Mouse (Mus musculus) CH12.LX (cell line): ENCODE data around the gene Nck2. TPM values are rescaled to one million over a fixed set of nuclear protein-coding genes. Genes with fewer than 3 reads are reported as not detected.
"Not testable (repeated sequence)": the region's sequence is repeated elsewhere in the genome, so short reads cannot be mapped to it uniquely, and the experiment has no call there.

Experiments used
- DNase-seq: peaks from one replicate; pipeline ENCODE4 v3.0.0-alpha.2; 2013; ENCODE audit errors: extremely low read depth
- H3K27ac ChIP-seq: 2 replicates; pipeline ENCODE4 v1.5.1; 2012; ENCODE audit warnings: low read depth, mild to moderate bottlenecking, control low read depth, moderate library complexity; ENCODE audit not compliant: insufficient read depth
- H3K27me3 ChIP-seq: replicated peaks from 2 replicates; pipeline ENCODE3; 2012; ENCODE audit warnings: inconsistent platforms
- H3K36me3 ChIP-seq, 2 experiments: replicated peaks in 1 of 2; 2 replicates each; pipeline versions ENCODE3 to v1.6.1; 2012; ENCODE audit warnings: inconsistent platforms in 1 of 2, low read length in 1 of 2, mild to moderate bottlenecking in 1 of 2, mixed read lengths in 1 of 2, moderate library complexity in 1 of 2; ENCODE audit not compliant: control insufficient read depth in 1 of 2, insufficient read depth in 1 of 2
- H3K4me1 ChIP-seq, 2 experiments: 2 replicates each; pipeline ENCODE4 v1.6.1; 2012; ENCODE audit warnings: inconsistent platforms in 1 of 2, moderate library complexity in 1 of 2; ENCODE audit not compliant: insufficient read depth in 2 of 2, control insufficient read depth in 1 of 2
- H3K4me2 ChIP-seq: 2 replicates; pipeline ENCODE4 v1.6.1; 2012; ENCODE audit warnings: low read depth, mild to moderate bottlenecking, control low read depth; ENCODE audit not compliant: poor library complexity, insufficient read depth, severe bottlenecking
- H3K4me3 ChIP-seq, 3 experiments: fragments of 150-350 bp in 1 of 3; sonication (generic) in 1 of 3; replicated peaks in 1 of 3; 2 replicates each; pipeline versions ENCODE3 to v1.5.1; 2011 to 2012; ENCODE audit warnings: low read depth in 2 of 3, low read length in 2 of 3, mild to moderate bottlenecking in 2 of 3, moderate library complexity in 2 of 3, control low read depth in 1 of 3, improper control_type of control experiment in 1 of 3, inconsistent platforms in 1 of 3, mixed read lengths in 1 of 3; ENCODE audit not compliant: poor library complexity in 1 of 3
- H3K79me2 ChIP-seq: replicated peaks from 2 replicates; pipeline ENCODE4 v1.6.1; 2012; ENCODE audit warnings: mild to moderate bottlenecking, moderate library complexity; ENCODE audit not compliant: control insufficient read depth, poor library complexity, insufficient read depth, severe bottlenecking; ENCODE audit errors: extremely low read depth
- H3K9ac ChIP-seq: 2 replicates; pipeline ENCODE4 v1.6.1; 2012; ENCODE audit warnings: low read depth, mild to moderate bottlenecking, control low read depth, moderate library complexity; ENCODE audit not compliant: insufficient read depth
- H3K9me3 ChIP-seq: replicated peaks from 2 replicates; pipeline ENCODE3; 2012; ENCODE audit warnings: low read length, inconsistent platforms, mixed read lengths
- BHLHE40 ChIP-seq: IDR thresholded peaks from 2 replicates; pipeline ENCODE4 v1.6.1; 2011; ENCODE audit warnings: mild to moderate bottlenecking, low read depth, low read length, improper control_type of control experiment
- CHD1 ChIP-seq: IDR thresholded peaks from 2 replicates; pipeline ENCODE4 v1.6.1; 2012; ENCODE audit warnings: low read depth, low read length, improper control_type of control experiment, inconsistent platforms
- CHD2 ChIP-seq: IDR thresholded peaks from 2 replicates; pipeline ENCODE4 v1.6.1; 2011; ENCODE audit warnings: low read length, improper control_type of control experiment
- CTCF ChIP-seq, 2 experiments: IDR thresholded peaks in 1 of 2; conservative IDR thresholded peaks in 1 of 2; 2 replicates each; pipeline ENCODE4 v1.5.1; 2011 to 2012; ENCODE audit warnings: low read depth in 2 of 2, low read length in 2 of 2, improper control_type of control experiment in 1 of 2, inconsistent platforms in 1 of 2, mild to moderate bottlenecking in 1 of 2, moderate library complexity in 1 of 2
- E2F4 ChIP-seq: IDR thresholded peaks from 2 replicates; pipeline ENCODE4 v1.6.1; 2011; ENCODE audit warnings: low read depth, low read length, improper control_type of control experiment; ENCODE audit not compliant: insufficient replicate concordance
- ELF1 ChIP-seq: IDR thresholded peaks from 2 replicates; pipeline ENCODE4 v1.6.1; 2014; ENCODE audit warnings: low read depth, mild to moderate bottlenecking, inconsistent platforms, low read length, improper control_type of control experiment
- ETS1 ChIP-seq: conservative IDR thresholded peaks from 2 replicates; pipeline ENCODE4 v1.6.1; 2012; ENCODE audit warnings: low read depth, mild to moderate bottlenecking, inconsistent platforms, low read length, improper control_type of control experiment, moderate library complexity
- GABPA ChIP-seq: IDR thresholded peaks from 2 replicates; pipeline ENCODE4 v1.6.1; 2012; ENCODE audit warnings: low read depth, low read length, improper control_type of control experiment, inconsistent platforms; ENCODE audit not compliant: insufficient replicate concordance
- IRF4 ChIP-seq: IDR thresholded peaks from 2 replicates; pipeline ENCODE4 v1.6.1; 2014; ENCODE audit warnings: low read depth, mild to moderate bottlenecking, inconsistent platforms, low read length, improper control_type of control experiment
- KAT2A ChIP-seq: IDR thresholded peaks from 2 replicates; pipeline ENCODE4 v1.6.1; 2012; ENCODE audit warnings: low read length, improper control_type of control experiment, inconsistent platforms; ENCODE audit not compliant: insufficient replicate concordance
- MAX ChIP-seq: IDR thresholded peaks from 2 replicates; pipeline ENCODE4 v1.6.1; 2011; ENCODE audit warnings: low read length, improper control_type of control experiment
- MAZ ChIP-seq: IDR thresholded peaks from 2 replicates; pipeline ENCODE4 v1.6.1; 2012; ENCODE audit warnings: low read depth, mild to moderate bottlenecking, inconsistent platforms, low read length, improper control_type of control experiment, moderate library complexity
- MXI1 ChIP-seq: IDR thresholded peaks from 2 replicates; pipeline ENCODE4 v1.6.1; 2011; ENCODE audit warnings: mild to moderate bottlenecking, low read depth, low read length, improper control_type of control experiment
- NRF1 ChIP-seq: IDR thresholded peaks from 2 replicates; pipeline ENCODE4 v1.6.1; 2014; ENCODE audit warnings: low read depth, mild to moderate bottlenecking, inconsistent platforms, low read length, improper control_type of control experiment, moderate library complexity
- TCF12 ChIP-seq: IDR thresholded peaks from 2 replicates; pipeline ENCODE4 v1.6.1; 2014; ENCODE audit warnings: low read depth, mild to moderate bottlenecking, inconsistent platforms, low read length, improper control_type of control experiment
- ZC3H11A ChIP-seq: IDR thresholded peaks from 2 replicates; pipeline ENCODE4 v1.6.1; 2012; ENCODE audit warnings: low read depth, mild to moderate bottlenecking, inconsistent platforms, low read length, improper control_type of control experiment
- ZKSCAN1 ChIP-seq: IDR thresholded peaks from 2 replicates; pipeline ENCODE4 v1.6.1; 2012; ENCODE audit warnings: low read depth, inconsistent platforms, low read length, improper control_type of control experiment, borderline replicate concordance
- dilution Hi-C: fragments of 300-500 bp; cut with MboI; formaldehyde crosslinking; loops from 2 replicates; pipeline ENCODE4 v1.14.3; 2020; ENCODE audit warnings: low sequenced_read_pairs; ENCODE audit not compliant: extremely low pct_unique_long_range_greater_than_20kb, extremely low pct_ligation_motif_present
- in situ Hi-C: fragments of 300-500 bp; cut with MboI; formaldehyde crosslinking; loops from 3 replicates; pipeline ENCODE4 v1.14.3; 2019; ENCODE audit warnings: low sequenced_read_pairs, low pct_ligation_motif_present, low pct_unique_long_range_greater_than_20kb, mixed read lengths
- polyA plus RNA-seq: library from polyadenylated mRNA; unstranded; fragments of >175 nt; gene quantifications from 2 replicates; pipeline ENCODE4 v1.2.1, GENCODE M21; 2012; ENCODE audit warnings: low read depth; ENCODE audit not compliant: insufficient read length
- total RNA-seq, 2 experiments: library from RNA; depleted of rRNA; stranded (reverse); fragments of 300-350 nt in 1 of 2; fragments of >200 nt in 1 of 2; gene quantifications; 2 replicates each; pipeline ENCODE4 v1.2.3; 2012 to 2014

Nck2 gene
- total and polyA plus RNA-seq, 3 experiments: 4.4 to 7.6 (median 4.6) TPM

DNA sequence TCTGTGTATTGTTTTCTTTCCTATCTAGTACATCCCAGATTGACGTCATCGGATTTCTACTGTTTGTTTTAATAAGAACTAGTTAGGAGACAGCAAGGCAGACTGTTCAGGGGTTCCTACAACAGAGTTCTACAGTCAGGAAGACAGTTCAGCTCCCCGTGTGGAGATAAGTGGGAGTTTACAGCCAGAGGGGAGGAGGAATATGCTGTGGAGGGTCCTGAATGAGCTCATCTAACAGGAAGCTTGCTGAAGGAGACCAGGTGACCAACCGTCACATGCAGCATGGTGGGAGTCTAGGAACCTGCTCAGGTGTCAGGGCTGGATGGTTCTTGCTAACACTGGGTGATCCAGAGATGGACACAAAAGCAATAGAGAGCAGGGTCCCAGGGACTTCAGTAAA is 87.9 kb downstream of the Nck2 start:
- in situ Hi-C loops: no loop called here
- no peaks in the 10 kb centered on the region for H3K27me3 ChIP-seq
- peaks cover 4 to 37% of the 10 kb centered on the region in 2 experiments; a peak in 3 of 4 replicates for H3K4me1 ChIP-seq

DNA sequence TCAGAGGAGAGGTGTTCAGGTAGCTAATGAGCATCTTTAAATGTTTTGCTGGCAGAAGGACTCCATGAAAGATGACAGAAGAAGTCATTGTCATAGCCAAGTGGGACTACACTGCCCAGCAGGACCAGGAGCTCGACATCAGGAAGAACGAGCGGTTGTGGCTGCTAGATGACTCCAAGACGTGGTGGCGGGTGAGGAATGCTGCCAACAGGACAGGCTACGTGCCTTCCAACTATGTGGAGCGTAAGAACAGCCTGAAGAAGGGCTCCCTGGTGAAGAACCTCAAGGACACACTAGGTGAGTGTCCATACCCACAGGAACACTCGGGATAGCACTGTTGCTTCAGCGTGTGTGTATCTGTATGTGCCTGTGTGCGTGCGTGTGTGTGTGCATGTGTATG is 89.1 kb downstream of the Nck2 start:
- H3K27me3 ChIP-seq, dilution Hi-C loops, H3K4me3 ChIP-seq, H3K36me3 ChIP-seq, in situ Hi-C loops, DNase-seq, H3K9me3 ChIP-seq, H3K9ac ChIP-seq, H3K79me2 ChIP-seq, H3K4me2 ChIP-seq, H3K27ac ChIP-seq: not testable (repeated sequence)
- H3K4me1 ChIP-seq: peaks cover 4 to 50% of the 10 kb centered on the region in 2 experiments; a peak in 3 of 4 replicates

More for the DNA sequence above, 87.9 kb downstream of the Nck2 start:
- Histone ChIP-seq H3K9ac (no peak overlapping the region), H3K36me3 (peaks cover 0 to 8% of the 10 kb centered on the region in 2 experiments), H3K27ac (no peak overlapping the region), H3K4me3 (no peak overlapping the region), H3K79me2 (no peaks in the 10 kb centered on the region), H3K4me2 (no peak overlapping the region), H3K9me3 (no peaks in the 10 kb centered on the region)
- no peak for DNase-seq
- dilution Hi-C loops: no loop called here
- no peak for TF ChIP-seq MAX
- TF ChIP-seq CTCF (conservative IDR thresholded peaks at IDR 0.05 in 1 of 2, IDR thresholded peaks at IDR 0.05 in 1 of 2; ENCODE audit: low read depth in 2 of 2, low read length in 2 of 2): no peak
- no peak for TF ChIP-seq CHD1
- TF ChIP-seq ETS1: no peak
- TF ChIP-seq ZC3H11A: no peak
- no peak for TF ChIP-seq TCF12
- no peak for TF ChIP-seq IRF4
- TF ChIP-seq CHD2: no peak
- TF ChIP-seq MAZ: no peak
- TF ChIP-seq NRF1: no peak
- TF ChIP-seq GABPA: no peak
- no peak for TF ChIP-seq MXI1
- no peak for TF ChIP-seq BHLHE40
- TF ChIP-seq KAT2A: no peak
- TF ChIP-seq ZKSCAN1: no peak
- TF ChIP-seq ELF1: no peak
- TF ChIP-seq E2F4: no peak
